Mouse (Mus musculus): ENCODE results near the gene Wdr86.

Wdr86 gene

GRCm38 (mm10) chr5:24684578-24685365 lies 45.8 kb downstream of the Wdr86 start:
- DNase-seq (ENCODE audit: low spot score) = peak; percentile 14

DNA sequence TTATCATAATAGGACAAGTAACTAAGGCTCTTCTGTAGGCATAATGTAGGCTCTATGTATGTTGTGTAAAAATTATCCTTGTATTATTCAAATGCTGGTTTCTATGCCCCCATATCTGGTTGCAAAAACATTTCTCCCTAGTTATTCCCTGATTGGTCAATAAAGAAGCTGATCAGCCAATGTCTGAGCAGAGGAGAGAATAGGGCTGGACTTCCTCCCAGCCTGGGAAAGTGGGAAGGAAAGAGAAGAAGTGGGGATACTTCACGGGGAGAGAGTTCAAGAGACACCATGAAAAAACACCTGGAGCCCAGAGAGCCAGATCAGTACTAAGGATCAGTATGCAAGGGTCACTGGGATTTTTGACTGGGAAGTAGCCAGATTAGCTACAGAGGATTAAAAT lies 49.1 kb downstream of the Wdr86 start:
- no peak for DNase-seq (ENCODE audit: low spot score)

GRCm38 (mm10) chr5:24674238-24674637 lies 56.3 kb downstream of the Wdr86 start:
- peak; percentile 90 for DNase-seq (ENCODE audit: low spot score)
